Mouse (Mus musculus): ENCODE measurements at regions not wholly inside any gene's neighbourhood (a gene's known extent, or its start where the extent isn't known, plus 50 kb on each side); places are given as distances from the start of the nearest gene placed in this dataset.

DNA sequence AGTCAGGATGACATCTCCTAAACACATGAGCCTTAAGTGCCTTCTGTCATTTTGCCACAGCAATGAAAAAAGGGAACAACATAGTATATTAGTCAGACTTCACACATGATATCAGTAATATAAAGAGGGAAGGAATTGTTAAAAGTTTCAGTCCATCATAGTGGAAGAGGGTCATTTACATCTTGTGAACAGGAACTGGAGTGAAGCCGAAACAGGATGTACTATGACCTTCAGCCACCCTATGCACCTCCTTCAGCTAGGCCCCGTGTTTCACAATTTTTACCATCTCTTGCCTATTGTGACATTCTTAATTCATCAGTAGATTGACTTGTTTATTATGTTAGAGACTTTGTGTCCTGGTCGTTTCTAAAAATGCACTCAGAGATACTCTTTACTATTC is 59.8 kb upstream of the St3gal5 start:
- ATAC-seq (replicated peaks; ENCODE audit: insufficient number of reproducible peaks, low FRiP score, low TSS enrichment, poor library complexity, severe bottlenecking): peak; percentile 100

- ATAC-seq (replicated peaks; ENCODE audit: insufficient number of reproducible peaks, low FRiP score, low TSS enrichment, poor library complexity, severe bottlenecking): no peak
These were observed 53.3 kb upstream of the St3gal5 start for GRCm38 (mm10) chr6:72043881-72044625.

Measured in monocyte, adult 5-6 weeks (primary cell).